Mouse (Mus musculus) ES-Bruce4 (cell line): ENCODE data around the gene Zfp599.

Experiments used
- CTCF ChIP-seq: IDR thresholded peaks from one replicate; pipeline ENCODE4 v1.8.1; 2011; ENCODE audit warnings: low read depth, low read length
- EP300 ChIP-seq: IDR thresholded peaks from 2 replicates; pipeline ENCODE4 v1.6.1; 2011; ENCODE audit warnings: low read depth, low read length; ENCODE audit not compliant: insufficient read depth
- POLR2A ChIP-seq: IDR thresholded peaks from one replicate; pipeline ENCODE4 v1.8.1; 2011; ENCODE audit warnings: low read length; ENCODE audit not compliant: insufficient read depth

DNA sequence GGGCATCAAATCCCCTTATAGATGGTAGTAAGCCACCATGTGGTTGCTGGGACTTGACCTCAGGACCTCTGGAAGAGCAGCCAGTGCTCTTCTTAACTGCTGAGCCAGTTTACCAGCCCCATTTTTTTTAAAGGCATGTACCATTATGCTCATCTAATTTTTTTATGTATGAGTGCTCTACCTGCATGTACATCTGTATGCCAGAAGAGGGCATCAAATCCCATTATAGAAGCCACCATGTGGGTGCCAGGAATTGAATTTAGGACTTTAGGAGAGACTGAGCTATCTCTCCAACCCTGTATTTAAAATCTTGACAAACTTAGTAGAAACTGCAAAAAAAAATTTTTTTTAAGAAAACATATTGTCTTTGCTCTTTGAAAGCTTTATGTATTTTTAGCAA is 29.1 kb downstream of the Zfp599 start:
- TF ChIP-seq POLR2A (no peak), CTCF (no peak), EP300 (no peak)
